Mouse (Mus musculus) kidney, embryonic 14.5 days (tissue): ENCODE measurements around the gene Simc1. TPM values are rescaled to one million over a fixed set of nuclear protein-coding genes. Genes with fewer than 3 reads are reported as not detected.
A peak's percentile ranks its signal among the peaks of the same experiment; 100 is the strongest.
"Not testable (repeated sequence)": the region's sequence is repeated elsewhere in the genome, so short reads cannot be mapped to it uniquely, and the experiment has no call there.

Experiments
- ATAC-seq: fragments of 200-750 bp; cut with Nextera tagmentation; 2 replicates; pipeline ENCODE4 v1.8.0; 2017; ENCODE audit warnings: moderate number of reproducible peaks, mild to moderate bottlenecking, moderate TSS enrichment, moderate library complexity; ENCODE audit not compliant: low FRiP score, low TSS enrichment
- H3K27ac ChIP-seq: fragments of 300-500 bp; sonication (generic); 2 replicates; pipeline ENCODE4 v1.5.1; 2014; ENCODE audit warnings: low read depth, mild to moderate bottlenecking, low read length, moderate library complexity, mixed read lengths
- H3K27me3 ChIP-seq: fragments of 300-500 bp; sonication (generic); 2 replicates; pipeline ENCODE4 v1.6.1; 2014; ENCODE audit warnings: mild to moderate bottlenecking, low read length; ENCODE audit not compliant: control insufficient read depth, insufficient read depth
- H3K36me3 ChIP-seq: fragments of 300-500 bp; sonication (generic); 2 replicates; pipeline ENCODE4 v1.6.1; 2014; ENCODE audit warnings: low read length, mixed read lengths; ENCODE audit not compliant: control insufficient read depth, insufficient read depth
- H3K4me1 ChIP-seq: fragments of 300-500 bp; sonication (generic); 2 replicates; pipeline ENCODE4 v1.6.1; 2014; ENCODE audit warnings: low read length, mixed read lengths; ENCODE audit not compliant: control insufficient read depth, insufficient read depth
- H3K4me2 ChIP-seq: fragments of 300-500 bp; sonication (generic); replicated peaks from 2 replicates; pipeline ENCODE4 v1.6.1; 2014; ENCODE audit warnings: low read depth, mild to moderate bottlenecking, low read length
- H3K4me3 ChIP-seq: fragments of 300-500 bp; sonication (generic); 2 replicates; pipeline ENCODE4 v1.5.1; 2014; ENCODE audit warnings: mild to moderate bottlenecking, low read length
- H3K9ac ChIP-seq: fragments of 300-500 bp; sonication (generic); 2 replicates; pipeline ENCODE4 v1.6.1; 2014; ENCODE audit warnings: low read depth, mild to moderate bottlenecking, low read length, moderate library complexity
- H3K9me3 ChIP-seq: fragments of 300-500 bp; sonication (generic); 2 replicates; pipeline ENCODE4 v1.6.1; 2016; ENCODE audit warnings: low read length; ENCODE audit not compliant: control insufficient read depth
- WGBS: fragments of 180-500 bp; shearing (Covaris S2); extraction: QIAGEN DNeasy Blood & Tissue Kit; methylation state at CpG from one replicate; pipeline ENCODE4 v1.1.7; 2014; 5-methylcytosine and 5-hydroxymethylcytosine counted together
- polyA plus RNA-seq: library from polyadenylated mRNA; unstranded; fragments of >200 nt; fragmentation: Nextera tagmentation; extraction: Ambion mirVana; gene quantifications from 2 replicates; pipeline ENCODE4 v1.2.1, GENCODE M21; 2014

Simc1 gene
- polyA plus RNA-seq, 1 experiment from 2014 or later = 17.9 TPM

GRCm38 (mm10) chr13:54479286-54479685 is 24.3 kb upstream of the Simc1 start:
- no peak overlapping the region for H3K9ac ChIP-seq
- 58% methylated on average over 3 of the region's 3 CpGs for WGBS
- ATAC-seq = no peak
- no peak overlapping the region for H3K27ac ChIP-seq
- no peaks in the 10 kb centered on the region for H3K4me1 ChIP-seq
- H3K4me3 ChIP-seq = no peak overlapping the region
- no peaks in the 10 kb centered on the region for H3K36me3 ChIP-seq
- H3K9me3 ChIP-seq = no peaks in the 10 kb centered on the region
- no peaks in the 10 kb centered on the region for H3K27me3 ChIP-seq
- H3K4me2 ChIP-seq = no peak overlapping the region

GRCm38 (mm10) chr13:54481498-54481897 is 22.1 kb upstream of the Simc1 start:
- Histone ChIP-seq H3K27ac (no peak overlapping the region), H3K9ac (no peak overlapping the region), H3K4me3 (no peak overlapping the region), H3K9me3 (no peaks in the 10 kb centered on the region), H3K4me1 (no peaks in the 10 kb centered on the region), H3K4me2 (no peak overlapping the region), H3K27me3 (no peaks in the 10 kb centered on the region), H3K36me3 (no peaks in the 10 kb centered on the region)
- ATAC-seq = no peak
- WGBS = 71% methylated on average over 14 of the region's 14 CpGs

GRCm38 (mm10) chr13:54490411-54490810 is 13.2 kb upstream of the Simc1 start:
- Histone ChIP-seq H3K27me3 (no peaks in the 10 kb centered on the region), H3K4me1 (no peaks in the 10 kb centered on the region), H3K9me3 (no peaks in the 10 kb centered on the region), H3K36me3 (no peaks in the 10 kb centered on the region), H3K9ac (no peak overlapping the region), H3K4me2 (no peak overlapping the region), H3K27ac (no peak overlapping the region), H3K4me3 (no peak overlapping the region)
- no peak for ATAC-seq
- 74% methylated on average over 5 of the region's 5 CpGs for WGBS

GRCm38 (mm10) chr13:54491381-54491780 is 12.2 kb upstream of the Simc1 start:
- Histone ChIP-seq H3K27me3 (no peaks in the 10 kb centered on the region), H3K4me1 (no peaks in the 10 kb centered on the region), H3K4me2 (no peak overlapping the region), H3K9me3 (no peaks in the 10 kb centered on the region), H3K36me3 (no peaks in the 10 kb centered on the region), H3K4me3 (no peak overlapping the region), H3K9ac (no peak overlapping the region), H3K27ac (no peak overlapping the region)
- no peak for ATAC-seq
- 87% methylated on average over 6 of the region's 6 CpGs for WGBS

- not testable (repeated sequence) for H3K27me3 ChIP-seq, H3K27ac ChIP-seq, H3K9me3 ChIP-seq, H3K4me1 ChIP-seq, H3K9ac ChIP-seq, H3K4me3 ChIP-seq, ATAC-seq, H3K36me3 ChIP-seq, H3K4me2 ChIP-seq
- WGBS = 95% methylated on average over 7 of the region's 7 CpGs
Observed at GRCm38 (mm10) chr13:54499551-54499950, 4.0 kb upstream of the Simc1 start.

GRCm38 (mm10) chr13:54501352-54501751 is 2.2 kb upstream of the Simc1 start:
- H3K9ac ChIP-seq = no peak overlapping the region
- no peak for ATAC-seq
- no peak overlapping the region for H3K4me3 ChIP-seq
- no peaks in the 10 kb centered on the region for H3K9me3 ChIP-seq
- H3K27me3 ChIP-seq = no peaks in the 10 kb centered on the region
- H3K36me3 ChIP-seq = no peaks in the 10 kb centered on the region
- H3K27ac ChIP-seq = no peak overlapping the region
- no peak overlapping the region for H3K4me2 ChIP-seq
- peaks cover 5% of the 10 kb centered on the region; the same call in 1 of the 2 replicates for H3K4me1 ChIP-seq
- 68% methylated on average over 2 of the region's 2 CpGs for WGBS

GRCm38 (mm10) chr13:54501957-54502690 is 1.5 kb upstream of the Simc1 start:
- 48% methylated on average over 3 of the region's 3 CpGs for WGBS
- Histone ChIP-seq H3K9ac (no peak overlapping the region), H3K27ac (no peak overlapping the region), H3K4me1 (peaks cover 5% of the 10 kb centered on the region; the same call in 1 of the 2 replicates), H3K9me3 (no peaks in the 10 kb centered on the region), H3K36me3 (no peaks in the 10 kb centered on the region), H3K27me3 (no peaks in the 10 kb centered on the region), H3K4me3 (no peak overlapping the region), H3K4me2 (no peak overlapping the region)
- ATAC-seq = no peak

- peak overlapping the region; percentile 73 for H3K4me3 ChIP-seq
- H3K4me1 ChIP-seq = peaks cover 5% of the 10 kb centered on the region; the same call in 1 of the 2 replicates
- no peaks in the 10 kb centered on the region for H3K36me3 ChIP-seq
- peak overlapping the region; percentile 83; the same call in 1 of the 2 replicates for H3K9ac ChIP-seq
- peak overlapping the region; percentile 66 for H3K4me2 ChIP-seq
- ATAC-seq = peak; percentile 80; the same call in 1 of the 2 replicates
- 1% methylated on average over 14 of the region's 14 CpGs for WGBS
- H3K27ac ChIP-seq = no peak overlapping the region
- no peaks in the 10 kb centered on the region for H3K27me3 ChIP-seq
- H3K9me3 ChIP-seq = no peaks in the 10 kb centered on the region
Observed at GRCm38 (mm10) chr13:54503278-54503603, 338 bp upstream of the Simc1 start.

GRCm38 (mm10) chr13:54504611-54505260 is 1.2 kb downstream of the Simc1 start:
- Histone ChIP-seq H3K27me3 (no peaks in the 10 kb centered on the region), H3K9me3 (no peaks in the 10 kb centered on the region), H3K4me3 (peak overlapping the region; percentile 73), H3K4me2 (peak overlapping the region; percentile 66), H3K27ac (no peak overlapping the region), H3K4me1 (peaks cover 5% of the 10 kb centered on the region; the same call in 1 of the 2 replicates), H3K36me3 (no peaks in the 10 kb centered on the region), H3K9ac (peak overlapping the region; percentile 83)
- WGBS = 33% methylated on average over 7 of the region's 7 CpGs
- no peak for ATAC-seq
